Mouse (Mus musculus) E14TG2a.4 (cell line): ENCODE measurements around the gene Srgn.
A peak's percentile ranks its signal among the peaks of the same experiment; 100 is the strongest.

Source experiments
- H3K27me3 ChIP-seq: 2 replicates; pipeline ENCODE4 v1.6.1; 2014; ENCODE audit warnings: low read length, control low read depth; ENCODE audit not compliant: insufficient read depth
- H3K36me3 ChIP-seq: 2 replicates; pipeline ENCODE4 v1.6.1; 2014; ENCODE audit warnings: low read length, control low read depth; ENCODE audit not compliant: insufficient read depth
- H3K4me1 ChIP-seq: replicated peaks from 2 replicates; pipeline ENCODE4 v1.6.1; 2014; ENCODE audit warnings: low read depth, low read length, control low read depth
- H3K4me3 ChIP-seq: replicated peaks from 2 replicates; pipeline ENCODE4 v1.5.1; 2014; ENCODE audit warnings: mild to moderate bottlenecking, low read length
- H3K9me3 ChIP-seq: 2 replicates; pipeline ENCODE4 v1.6.1; 2014; ENCODE audit warnings: low read length, control low read depth
- CTCF ChIP-seq: conservative IDR thresholded peaks from 2 replicates; pipeline ENCODE4 v1.5.1; 2014; ENCODE audit warnings: low read length
- NANOG ChIP-seq: IDR thresholded peaks from 2 replicates; pipeline ENCODE4 v1.6.1; 2014; ENCODE audit warnings: borderline replicate concordance, low read length, mixed read lengths
- POU5F1 ChIP-seq: IDR thresholded peaks from 2 replicates; pipeline ENCODE4 v1.6.1; 2014; ENCODE audit warnings: low read length, borderline replicate concordance

Gene Srgn

DNA sequence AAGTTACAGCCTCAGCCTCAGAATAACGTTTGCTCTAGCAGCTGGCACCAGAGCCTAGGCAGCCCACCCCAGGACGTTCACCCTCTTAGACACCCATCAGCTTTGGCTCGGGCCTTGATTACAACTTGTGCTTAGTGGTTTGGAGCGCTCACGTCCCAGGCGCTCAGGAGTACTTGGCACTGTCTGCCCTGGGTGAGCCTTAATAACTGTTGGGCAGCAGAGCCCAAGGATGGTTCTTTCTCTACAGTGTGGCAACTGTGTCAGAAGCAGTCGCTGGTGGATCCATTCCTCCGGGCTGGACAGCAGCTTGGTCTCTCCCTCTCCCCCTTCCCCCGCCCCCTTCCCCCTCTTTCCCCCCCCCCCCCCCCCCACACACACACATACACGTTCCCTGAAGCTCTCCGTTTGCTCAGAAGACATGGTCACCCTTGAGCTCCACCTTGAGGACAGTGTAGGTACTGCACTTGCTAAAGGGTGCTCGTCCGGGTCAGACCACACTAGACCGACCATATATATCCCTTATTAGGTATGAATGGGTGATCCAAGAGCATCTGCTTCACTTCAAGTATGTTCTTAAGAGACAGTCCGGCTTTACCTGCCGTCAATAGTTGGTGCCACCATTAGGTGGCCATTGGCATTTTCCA, 22.4 kb upstream of the Srgn start:
- peaks cover 13% of the 10 kb centered on the region for H3K4me1 ChIP-seq
- no peak overlapping the region for H3K4me3 ChIP-seq
- TF ChIP-seq CTCF = peak; percentile 83
- no peak for TF ChIP-seq POU5F1
- TF ChIP-seq NANOG = no peak
- H3K9me3 ChIP-seq = no peaks in the 10 kb centered on the region
- H3K27me3 ChIP-seq = 0 out of 2 replicates have a peak, but pooled peaks cover 3% of the 10 kb centered on the region
- H3K36me3 ChIP-seq = no peaks in the 10 kb centered on the region

DNA sequence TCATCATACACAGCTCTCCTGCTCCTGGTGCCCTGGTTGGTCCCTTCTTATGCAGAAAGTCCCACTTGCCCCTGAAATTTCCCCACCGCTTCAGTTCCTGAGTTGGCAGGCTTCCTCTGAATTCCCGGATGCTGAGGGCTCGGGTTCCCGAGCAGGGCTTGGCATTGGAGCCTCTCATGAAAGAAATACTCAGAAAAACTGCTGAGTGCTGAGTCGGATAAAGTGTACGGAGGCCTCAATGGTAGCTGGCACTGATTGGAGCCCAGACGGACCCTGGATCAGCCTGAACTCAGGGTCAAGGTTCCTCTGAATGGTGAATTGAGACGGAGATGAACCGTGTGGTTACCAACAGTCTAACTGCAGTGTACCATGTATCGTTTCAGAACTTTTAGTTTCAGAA, 19.2 kb upstream of the Srgn start:
- TF ChIP-seq POU5F1 (no peak), NANOG (no peak), CTCF (no peak)
- no peaks in the 10 kb centered on the region for H3K36me3 ChIP-seq
- no peaks in the 10 kb centered on the region for H3K9me3 ChIP-seq
- peaks cover 17% of the 10 kb centered on the region for H3K4me1 ChIP-seq
- H3K4me3 ChIP-seq = no peak overlapping the region
- 0 out of 2 replicates have a peak, but pooled peaks cover 3% of the 10 kb centered on the region for H3K27me3 ChIP-seq

DNA sequence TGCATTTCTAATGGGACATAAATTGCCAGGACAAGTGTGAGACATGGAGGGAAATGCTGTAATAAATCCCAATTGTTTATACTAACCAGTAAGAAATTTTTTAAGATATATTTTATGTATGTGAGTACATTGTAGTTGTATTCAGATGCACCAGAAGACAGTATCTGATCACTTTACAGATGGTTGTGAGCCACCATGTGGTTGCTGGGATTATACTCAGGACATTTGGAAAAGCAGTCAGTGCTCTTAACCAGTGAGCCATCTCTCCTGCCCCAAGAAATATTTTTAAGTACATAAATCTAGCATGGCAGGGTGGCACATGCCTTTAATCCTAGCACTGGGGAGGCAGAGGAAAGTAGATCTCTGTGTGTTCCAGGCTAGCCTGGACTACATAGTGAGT, 18.5 kb upstream of the Srgn start:
- Histone ChIP-seq H3K4me3 (no peak overlapping the region), H3K9me3 (no peaks in the 10 kb centered on the region), H3K4me1 (peaks cover 17% of the 10 kb centered on the region), H3K36me3 (no peaks in the 10 kb centered on the region), H3K27me3 (0 out of 2 replicates have a peak, but pooled peaks cover 3% of the 10 kb centered on the region)
- no peak for TF ChIP-seq POU5F1
- no peak for TF ChIP-seq NANOG
- TF ChIP-seq CTCF = no peak

DNA sequence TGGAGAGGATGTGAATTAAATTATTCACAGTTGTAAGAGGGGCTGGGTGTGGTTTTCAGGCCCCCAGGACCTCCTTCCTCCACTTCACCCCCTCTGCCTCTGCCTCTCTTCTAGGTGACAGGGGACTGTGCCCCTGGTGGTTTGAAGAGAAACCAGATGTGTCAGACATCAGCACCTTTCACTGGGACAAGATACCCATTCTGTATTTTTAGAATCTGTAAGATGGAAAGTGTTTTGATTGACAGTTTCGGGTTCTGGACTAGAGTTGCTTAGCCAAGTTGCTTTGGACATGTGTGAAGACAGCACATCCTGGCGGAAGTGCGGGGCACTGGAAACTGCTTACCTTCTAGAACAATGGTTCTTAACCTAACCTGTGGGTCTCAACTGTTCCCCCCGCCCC, 17.1 kb upstream of the Srgn start:
- H3K27me3 ChIP-seq = peaks cover 5% of the 10 kb centered on the region; the same call in 1 of the 2 replicates
- H3K4me1 ChIP-seq = peaks cover 11% of the 10 kb centered on the region
- TF ChIP-seq NANOG (no peak), POU5F1 (no peak), CTCF (no peak)
- no peaks in the 10 kb centered on the region for H3K36me3 ChIP-seq
- H3K4me3 ChIP-seq = no peak overlapping the region
- H3K9me3 ChIP-seq = no peaks in the 10 kb centered on the region

DNA sequence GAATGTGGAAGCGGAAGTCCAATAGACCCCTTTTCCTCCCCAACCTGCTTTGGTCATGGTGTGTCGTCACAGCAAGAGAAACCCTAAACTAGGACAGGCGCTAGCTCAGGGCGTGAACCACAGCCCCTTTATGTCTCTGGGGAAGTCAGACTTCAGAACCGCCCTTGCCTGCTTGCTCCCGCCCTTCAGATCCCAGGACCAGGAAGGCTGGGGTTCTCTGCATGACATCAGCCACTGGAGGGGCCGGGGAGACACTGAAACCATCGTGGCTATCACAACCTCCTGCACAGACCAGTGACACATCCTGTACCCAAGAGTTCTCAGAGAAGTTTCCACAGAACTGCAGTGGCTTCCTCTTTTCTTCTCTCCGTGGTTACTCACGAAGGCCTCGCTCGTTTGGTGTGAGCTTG, 16.2 kb upstream of the Srgn start:
- H3K4me3 ChIP-seq = peak overlapping the region; percentile 35
- no peak for TF ChIP-seq CTCF
- TF ChIP-seq POU5F1 = no peak
- no peak for TF ChIP-seq NANOG
- H3K36me3 ChIP-seq = no peaks in the 10 kb centered on the region
- no peaks in the 10 kb centered on the region for H3K9me3 ChIP-seq
- H3K27me3 ChIP-seq = peaks cover 2% of the 10 kb centered on the region; the same call in 1 of the 2 replicates
- H3K4me1 ChIP-seq = peaks cover 11% of the 10 kb centered on the region

DNA sequence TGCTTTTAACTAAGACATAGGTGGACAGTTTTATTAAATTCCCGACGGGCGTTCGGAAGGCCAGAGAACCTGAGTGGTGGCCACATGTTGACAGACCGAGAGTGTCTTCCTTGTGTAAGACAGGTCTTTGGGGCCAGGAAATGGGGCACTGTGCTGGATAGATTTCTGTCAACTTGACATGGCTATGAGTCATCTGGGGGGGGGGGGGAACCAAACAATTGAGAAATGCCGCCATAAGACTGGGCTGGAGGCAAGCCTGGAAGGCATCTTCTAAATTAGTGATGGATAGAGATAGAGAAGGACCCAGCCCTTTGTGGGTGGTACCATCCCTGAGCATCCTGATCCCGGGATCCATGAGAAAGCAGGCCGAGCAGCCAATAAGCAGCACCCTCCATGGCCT, 15.7 kb upstream of the Srgn start:
- H3K4me1 ChIP-seq = peaks cover 11% of the 10 kb centered on the region
- peaks cover 2% of the 10 kb centered on the region; the same call in 1 of the 2 replicates for H3K27me3 ChIP-seq
- TF ChIP-seq NANOG (no peak), CTCF (no peak), POU5F1 (no peak)
- H3K9me3 ChIP-seq = no peaks in the 10 kb centered on the region
- no peaks in the 10 kb centered on the region for H3K36me3 ChIP-seq
- peak overlapping the region; percentile 35 for H3K4me3 ChIP-seq

DNA sequence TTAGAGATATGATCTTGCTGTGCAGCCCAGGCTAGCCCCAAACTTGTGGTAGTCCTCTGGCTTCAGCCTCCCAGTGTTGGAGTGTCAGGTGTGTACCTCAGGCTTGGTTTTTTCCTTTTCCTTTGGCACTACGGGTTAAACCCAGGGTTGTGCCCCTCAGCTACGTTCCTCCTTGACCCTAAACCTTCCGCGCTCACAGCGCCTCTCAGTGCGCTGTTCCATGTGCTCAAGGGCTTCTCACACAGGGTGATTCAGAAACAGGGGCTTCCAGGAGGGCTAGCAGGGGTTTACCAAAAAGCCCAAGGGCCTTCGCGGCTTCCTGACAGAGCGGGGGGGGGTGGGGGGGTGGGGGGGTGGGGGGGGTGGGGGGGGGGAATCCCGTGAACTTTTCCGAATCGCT, 15.3 kb upstream of the Srgn start:
- H3K27me3 ChIP-seq = peaks cover 2% of the 10 kb centered on the region; the same call in 1 of the 2 replicates
- H3K36me3 ChIP-seq = no peaks in the 10 kb centered on the region
- peaks cover 11% of the 10 kb centered on the region for H3K4me1 ChIP-seq
- H3K4me3 ChIP-seq = no peak overlapping the region
- H3K9me3 ChIP-seq = no peaks in the 10 kb centered on the region
- TF ChIP-seq CTCF = no peak
- TF ChIP-seq NANOG = no peak
- no peak for TF ChIP-seq POU5F1

DNA sequence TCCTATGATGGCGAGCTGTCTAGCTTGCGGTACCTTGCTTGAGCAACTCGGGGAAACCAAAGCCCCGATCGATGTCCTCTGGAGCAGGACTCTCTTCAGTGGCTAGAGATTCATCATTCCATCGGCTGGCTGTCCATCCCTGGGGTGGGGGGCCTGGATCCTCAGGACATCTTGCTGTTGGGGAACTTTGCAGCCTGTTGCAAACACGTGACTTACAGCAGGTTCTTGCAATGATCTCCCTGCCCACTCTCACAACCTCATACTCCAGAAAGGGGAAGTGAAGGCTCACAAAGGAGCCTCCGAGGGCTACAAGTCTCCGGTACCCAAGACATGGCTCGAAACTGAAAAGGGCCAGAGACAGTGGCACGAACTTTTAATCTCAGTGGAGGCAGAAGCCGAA, 14.2 kb upstream of the Srgn start:
- Histone ChIP-seq H3K9me3 (no peaks in the 10 kb centered on the region), H3K27me3 (peaks cover 2% of the 10 kb centered on the region; the same call in 1 of the 2 replicates), H3K36me3 (no peaks in the 10 kb centered on the region), H3K4me3 (no peak overlapping the region), H3K4me1 (peaks cover 11% of the 10 kb centered on the region)
- TF ChIP-seq CTCF = no peak
- TF ChIP-seq POU5F1 = no peak
- TF ChIP-seq NANOG = no peak
